Mouse (Mus musculus) left cerebral cortex, adult 2 months (tissue): ENCODE measurements at regions not wholly inside any gene's neighbourhood (a gene's known extent, or its start where the extent isn't known, plus 50 kb on each side); places are given as distances from the start of the nearest gene placed in this dataset.
A peak's percentile ranks its signal among the peaks of the same experiment; 100 is the strongest.

Experiments
- DNase-seq, 2 experiments: peaks; one replicate each; pipeline ENCODE4 v3.0.0; 2021 to 2022; ENCODE audit warnings: low spot score in 2 of 2, mixed read lengths in 1 of 2; ENCODE audit errors: extremely low spot score in 1 of 2
- H3K27ac ChIP-seq: fragments of 200-600 bp; 2 replicates; pipeline ENCODE4 v1.8.1; 2022
- H3K4me3 ChIP-seq: fragments of 200-600 bp; 2 replicates; pipeline ENCODE4 v1.8.1; 2022
- CTCF ChIP-seq: fragments of 200-600 bp; IDR thresholded peaks from 2 replicates; pipeline ENCODE4 v1.8.1; 2022; ENCODE audit warnings: antibody characterized with exemption, mild to moderate bottlenecking, moderate library complexity
- intact Hi-C: fragments of 180-260 bp; cut with DNase I; formaldehyde crosslinking; loops from one replicate; pipeline ENCODE4 v1.15.1; 2025

GRCm38 (mm10) chr2:169445371-169445770, 142.2 kb downstream of the Gm11011 start:
- Histone ChIP-seq H3K27ac (no peak overlapping the region), H3K4me3 (no peak overlapping the region)
- intact Hi-C loops: no loop called here
- no peak for TF ChIP-seq CTCF
- no peak for DNase-seq

- intact Hi-C loops: no loop called here
- TF ChIP-seq CTCF: no peak
- no peak for DNase-seq
- H3K4me3 ChIP-seq: no peak overlapping the region
- no peak overlapping the region for H3K27ac ChIP-seq
Measured at GRCm38 (mm10) chr2:169443271-169443670, 144.3 kb downstream of the Gm11011 start.

GRCm38 (mm10) chr2:169431516-169431915, 156.0 kb downstream of the Gm11011 start:
- TF ChIP-seq CTCF: peak; percentile 4
- Histone ChIP-seq H3K4me3 (no peak overlapping the region), H3K27ac (no peak overlapping the region)
- intact Hi-C loops: no loop called here
- no peak for DNase-seq

- intact Hi-C loops: no loop called here
- no peak for TF ChIP-seq CTCF
Measured at GRCm38 (mm10) chr2:169429411-169429810, 158.1 kb downstream of the Gm11011 start.

GRCm38 (mm10) chr2:169424166-169424920, 163.2 kb downstream of the Gm11011 start:
- DNase-seq: no peak
- Histone ChIP-seq H3K27ac (no peak overlapping the region), H3K4me3 (no peak overlapping the region)
- no peak for TF ChIP-seq CTCF
- intact Hi-C loops: no loop called here

More at GRCm38 (mm10) chr2:169429411-169429810, 158.1 kb downstream of the Gm11011 start:
- Histone ChIP-seq H3K4me3 (no peak overlapping the region), H3K27ac (no peak overlapping the region)
- no peak for DNase-seq

- TF ChIP-seq CTCF: no peak
- intact Hi-C loops: no loop called here
- no peak overlapping the region for H3K4me3 ChIP-seq
- H3K27ac ChIP-seq: no peak overlapping the region
- no peak for DNase-seq
Measured at GRCm38 (mm10) chr2:169412361-169412760, 175.2 kb downstream of the Gm11011 start.

- Histone ChIP-seq H3K4me3 (no peak overlapping the region), H3K27ac (no peak overlapping the region)
- intact Hi-C loops: no loop called here
- no peak for DNase-seq
- no peak for TF ChIP-seq CTCF
Measured at GRCm38 (mm10) chr2:169410080-169410479, 177.5 kb downstream of the Gm11011 start.

- TF ChIP-seq CTCF: no peak
- Histone ChIP-seq H3K27ac (no peak overlapping the region), H3K4me3 (no peak overlapping the region)
- DNase-seq: no peak
- intact Hi-C loops: no loop called here
Measured at GRCm38 (mm10) chr2:169404908-169405690, 182.4 kb downstream of the Gm11011 start.

- no peak for DNase-seq
- Histone ChIP-seq H3K27ac (no peak overlapping the region), H3K4me3 (no peak overlapping the region)
- no peak for TF ChIP-seq CTCF
- intact Hi-C loops: no loop called here
Measured at GRCm38 (mm10) chr2:169397758-169398157, 189.8 kb downstream of the Gm11011 start.

GRCm38 (mm10) chr2:169397013-169397412, 190.5 kb downstream of the Gm11011 start:
- Histone ChIP-seq H3K4me3 (no peak overlapping the region), H3K27ac (no peak overlapping the region)
- no peak for DNase-seq
- intact Hi-C loops: no loop called here
- no peak for TF ChIP-seq CTCF

GRCm38 (mm10) chr2:169396294-169396693, 191.3 kb downstream of the Gm11011 start:
- Histone ChIP-seq H3K27ac (no peak overlapping the region), H3K4me3 (no peak overlapping the region)
- TF ChIP-seq CTCF: no peak
- intact Hi-C loops: no loop called here
- DNase-seq: peak in 1 of 2 experiments; percentile 11

GRCm38 (mm10) chr2:169389611-169390010, 197.9 kb downstream of the Gm11011 start:
- Histone ChIP-seq H3K4me3 (no peak overlapping the region), H3K27ac (no peak overlapping the region)
- TF ChIP-seq CTCF: no peak
- intact Hi-C loops: no loop called here
- peak in 1 of 2 experiments; percentile 12 for DNase-seq
